Mouse (Mus musculus): ENCODE measurements around the gene Pmpca.

Pmpca gene

GRCm38 (mm10) chr2:26429851-26430250, 40.7 kb downstream of the Pmpca start:
- no peak for DNase-seq (ENCODE audit: low spot score in 2 of 2)

- DNase-seq (ENCODE audit: low spot score in 2 of 2) = no peak
These were observed 45.8 kb downstream of the Pmpca start for GRCm38 (mm10) chr2:26434791-26435572.

- no peak for DNase-seq (ENCODE audit: low spot score in 2 of 2)
These were observed 48.1 kb downstream of the Pmpca start for GRCm38 (mm10) chr2:26437221-26437620.

DNA sequence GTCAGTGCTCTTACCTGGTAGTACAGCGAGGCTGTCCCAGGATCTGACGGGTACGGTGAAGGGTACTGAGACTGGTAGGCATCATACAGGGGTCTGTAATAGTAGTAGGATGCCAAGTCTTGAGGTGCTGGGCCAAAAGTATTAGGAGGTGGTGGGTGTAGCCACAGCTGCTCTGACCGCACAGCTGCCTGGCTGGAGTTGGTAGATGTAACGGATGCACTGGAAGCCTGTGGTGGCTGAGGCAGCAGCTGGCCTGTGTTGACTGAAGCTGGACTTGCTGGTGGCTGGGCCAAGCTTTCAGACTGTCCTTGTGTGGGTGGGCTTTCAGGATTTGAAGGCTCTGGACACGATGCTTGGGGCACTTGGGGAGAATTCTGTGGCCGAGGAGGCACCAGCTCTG, 49.2 kb downstream of the Pmpca start:
- DNase-seq (ENCODE audit: low spot score in 2 of 2) = no peak

- no peak for DNase-seq (ENCODE audit: low spot score in 2 of 2)
These were observed 50.5 kb downstream of the Pmpca start for GRCm38 (mm10) chr2:26439671-26440070.

- no peak for DNase-seq (ENCODE audit: low spot score in 2 of 2)
These were observed 52.1 kb downstream of the Pmpca start for GRCm38 (mm10) chr2:26441261-26441660.

DNA sequence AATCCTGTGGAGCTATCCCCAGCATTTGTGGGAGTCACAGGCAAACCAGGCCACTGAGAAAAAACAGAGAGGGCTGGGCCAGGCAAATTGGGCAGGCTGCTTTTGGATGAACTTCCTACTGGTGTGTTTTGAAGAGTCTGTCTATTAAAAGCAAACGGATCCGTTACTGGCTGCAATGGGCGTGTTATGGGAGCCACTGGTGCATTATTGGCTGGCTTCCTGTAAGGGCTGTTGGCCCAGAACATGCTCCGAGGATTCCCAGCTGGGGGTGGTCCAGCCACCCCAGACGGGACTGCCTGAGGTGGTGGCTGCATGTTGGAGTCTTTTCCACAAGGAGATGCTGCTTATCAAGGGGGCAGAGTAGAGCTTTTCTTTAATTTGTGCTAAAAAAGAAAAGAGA, 52.5 kb downstream of the Pmpca start:
- DNase-seq (ENCODE audit: low spot score in 2 of 2) = no peak

GRCm38 (mm10) chr2:26442843-26443242, 53.7 kb downstream of the Pmpca start:
- DNase-seq (ENCODE audit: low spot score in 2 of 2) = no peak

GRCm38 (mm10) chr2:26443876-26444275, 54.7 kb downstream of the Pmpca start:
- DNase-seq (ENCODE audit: low spot score in 2 of 2) = no peak

- DNase-seq (ENCODE audit: low spot score in 2 of 2) = no peak
These were observed 55.2 kb downstream of the Pmpca start for GRCm38 (mm10) chr2:26444368-26444767.

GRCm38 (mm10) chr2:26444946-26445665, 56.0 kb downstream of the Pmpca start, which contains the start of gene Sec16a:
Sec16a (minus strand) TSS chr2:26445216.
- DNase-seq (ENCODE audit: low spot score in 2 of 2) = peak; percentile 99 to 100

DNA sequence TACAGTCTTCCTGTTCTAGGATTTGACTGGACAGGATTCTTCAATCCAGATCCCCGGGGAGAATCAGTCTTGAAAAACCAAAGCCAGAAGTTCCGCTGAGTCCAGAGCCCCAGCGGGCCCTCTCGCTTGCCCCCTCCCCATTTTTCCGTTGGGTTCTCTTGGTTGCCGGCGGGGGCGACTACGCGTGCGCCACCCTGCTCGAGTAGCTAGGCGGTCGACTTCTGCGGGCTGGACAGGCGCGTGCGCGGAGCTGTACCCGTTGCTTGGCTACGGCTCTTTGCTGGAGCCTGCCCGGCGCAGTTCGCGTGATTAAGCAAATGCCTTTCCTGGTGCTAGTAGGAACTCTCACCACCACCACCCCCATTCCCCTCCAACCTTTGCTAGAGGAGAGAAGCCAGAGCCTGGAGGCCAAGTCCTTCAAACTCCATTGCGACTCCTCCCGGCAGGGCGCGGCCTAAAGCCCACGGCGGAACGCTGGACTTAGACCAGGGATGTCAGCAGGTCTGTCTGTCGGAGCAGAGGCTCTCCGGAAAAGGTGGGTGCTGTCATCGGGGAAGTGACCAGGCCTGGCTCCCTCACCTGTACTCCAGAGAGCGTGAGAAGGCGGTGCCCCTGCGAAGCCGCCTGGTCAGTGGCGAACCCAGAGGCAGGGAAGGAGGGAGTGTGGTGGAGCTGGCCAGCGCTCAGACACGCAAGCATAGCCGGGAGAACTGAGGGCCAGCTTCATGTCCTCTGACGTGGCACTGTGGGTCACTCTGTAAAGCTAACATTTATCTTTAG, 56.7 kb downstream of the Pmpca start:
- peak; percentile 92 to 96 for DNase-seq (ENCODE audit: low spot score in 2 of 2)

DNA sequence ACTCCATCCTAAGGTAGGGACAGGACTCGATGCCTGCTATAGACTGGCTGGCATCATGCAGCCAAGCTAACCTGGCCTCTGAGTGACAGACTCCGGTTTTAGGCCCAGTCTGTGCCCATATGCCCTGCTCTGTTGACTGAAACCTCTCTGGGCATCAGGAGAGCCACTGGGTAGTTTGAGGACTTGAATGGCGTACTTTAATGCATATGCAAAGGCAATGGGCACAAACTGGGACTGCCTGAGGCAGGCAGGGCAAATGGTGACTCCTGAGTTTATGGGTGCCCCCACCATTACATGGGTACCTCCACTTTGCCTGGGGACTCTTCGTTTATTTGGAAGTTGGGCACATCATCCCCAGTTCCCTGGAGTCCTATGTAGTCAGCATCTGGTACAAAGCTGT, 57.5 kb downstream of the Pmpca start:
- DNase-seq (ENCODE audit: low spot score in 2 of 2) = no peak
